Comparison of ENCODE assay signal across 23 mouse cellular contexts in genomic region chr2:11150975-11151374, GRCm38 (mm10). TPM values are rescaled to one million over a fixed set of nuclear protein-coding genes. Genes with fewer than 3 reads are reported as not detected.
DNase-seq lines count a peak whose midpoint lies in the region; TF ChIP-seq lines count a peak whose summit lies in the region.
"Had no signal": no experiment of that assay in that cellular context is flagged by ENCODE, and none has a peak within 500 bp of the region (broad histone marks: within the 10 kb centered on the region; RNA-seq: fewer than 3 reads in every experiment).

No protein-coding gene starts in this region.

- H3K4me3 ChIP-seq in heart, adult 2 months = no peak overlapping the region
- H3K4me3 ChIP-seq: embryonic facial prominence, embryonic 12.5 days; erythroblast, embryonic 14.5 days; forebrain, embryonic 10.5 days; forebrain, embryonic 13.5 days; heart, embryonic 15.5 days had no signal

- peak; percentile 7 for DNase-seq in embryo, embryonic 10.5 days (ENCODE audit: low spot score)
- no peak for DNase-seq in embryo, embryonic 10 days (ENCODE audit: low spot score)
- DNase-seq in heart, adult 11 months = peak; percentile 66
- no peak for DNase-seq in heart, adult 2 months
- DNase-seq in brain, adult 2 months (ENCODE audit: low read depth, low spot score) = peak; percentile 16
- no peak for DNase-seq in urinary bladder, adult 18-20 months (ENCODE audit: low spot score in 2 of 2)
- DNase-seq: adrenal gland, adult 8-10 months; adrenal gland, postnatal 25 days; cerebellum, adult 11 months; cerebellum, adult 2 months; cerebellum, adult 9-11 months; cerebellum, postnatal 25 days; gastrocnemius, postnatal 25 days; heart, postnatal 14 days; heart, postnatal 4 days; kidney, adult 18-20 months had no signal

- H3K79me2 ChIP-seq in heart, adult 2 months (replicated peaks; ENCODE audit: control insufficient read depth, insufficient read depth, low read length) = no peaks in the 10 kb centered on the region

- WGBS in heart, adult 2 months = 70% methylated on average over 7 of the region's 7 CpGs

- intact Hi-C loops in heart, adult 2 months (cut with DNase I) = no loop called here

- no peaks in the 10 kb centered on the region for H3K36me3 ChIP-seq in heart, adult 2 months (ENCODE audit: control insufficient read depth, insufficient read depth, low read length)
- H3K36me3 ChIP-seq: embryonic facial prominence, embryonic 12.5 days; forebrain, embryonic 10.5 days; heart, embryonic 15.5 days had no signal

- no peaks in the 10 kb centered on the region for H3K27me3 ChIP-seq in heart, adult 2 months (ENCODE audit: control insufficient read depth, insufficient read depth, low read length)
- H3K27me3 ChIP-seq: embryonic facial prominence, embryonic 12.5 days; forebrain, embryonic 13.5 days; heart, embryonic 15.5 days had no signal

- no peak for TF ChIP-seq POLR2A in heart, adult 2 months (IDR thresholded peaks at IDR 0.05; ENCODE audit: insufficient read depth, low read depth, low read length)

- H3K4me1 ChIP-seq in heart, adult 2 months (ENCODE audit: control insufficient read depth, insufficient read depth, low read length) = no peaks in the 10 kb centered on the region
- H3K4me1 ChIP-seq: embryonic facial prominence, embryonic 12.5 days; forebrain, embryonic 10.5 days; forebrain, embryonic 13.5 days; heart, embryonic 15.5 days had no signal

- TF ChIP-seq EP300 in heart, adult 2 months (IDR thresholded peaks at IDR 0.05; ENCODE audit: insufficient read depth, low read depth, low read length) = no peak

- no peak overlapping the region for H3K27ac ChIP-seq in heart, adult 2 months
- H3K27ac ChIP-seq: embryonic facial prominence, embryonic 12.5 days; forebrain, embryonic 10.5 days; forebrain, embryonic 13.5 days; heart, embryonic 15.5 days; hindbrain, embryonic 14.5 days; hindbrain, postnatal 0 days had no signal

- TF ChIP-seq CTCF in heart, adult 2 months (IDR thresholded peaks at IDR 0.05) = no peak

- H3K9ac ChIP-seq in heart, adult 2 months (ENCODE audit: low read depth, low read length) = no peak overlapping the region
- H3K9ac ChIP-seq: embryonic facial prominence, embryonic 12.5 days; forebrain, embryonic 13.5 days; heart, embryonic 15.5 days; hindbrain, embryonic 14.5 days had no signal

RNA-seq across cellular contexts. Expression of gene Prkcq, which starts 20.9 kb away (rescaled TPM):
- total RNA-seq in heart, adult 2 months (2021) = 1 to 10 TPM; 2.6 to 3.3 TPM
- polyA plus RNA-seq in heart, adult 2 months (2012; rRNA removed) = 1.1 and 1.5 TPM in 2 replicates
- polyA plus RNA-seq: erythroblast, embryonic 14.5 days had no signal

Comparison
In these comparisons a context has a peak if more than half of its experiments do, and no peak if none do; other contexts are left out.
1. DNase-seq: peak in embryo, embryonic 10.5 days (single experiment), heart, adult 11 months (single experiment) and brain, adult 2 months (single experiment); none in embryo, embryonic 10 days (single experiment), heart, adult 2 months (0 of 2) and urinary bladder, adult 18-20 months (0 of 2).